Mouse (Mus musculus): ENCODE measurements around the gene Gm10300. TPM values are rescaled to one million over a fixed set of nuclear protein-coding genes. Genes with fewer than 3 reads are reported as not detected.

The Gm10300 gene
- total RNA-seq, 2 experiments from 2014 or later = not detected

- no peak for DNase-seq
- intact Hi-C loops (cut with DNase I) = loop anchor here (5.0 kb wide), 3 partner anchors 39 to 214 kb away; no protein-coding TSS in a partner anchor
Measured at GRCm38 (mm10) chr4:132076480-132077405, 2.2 kb downstream of the Gm10300 start.

GRCm38 (mm10) chr4:132077445-132077844, 2.9 kb downstream of the Gm10300 start:
- intact Hi-C loops (cut with DNase I) = loop anchor here (5.0 kb wide), 3 partner anchors 40 to 215 kb away; no protein-coding TSS in a partner anchor
- DNase-seq = no peak

- intact Hi-C loops (cut with DNase I) = loop anchor here (5.0 kb wide), 3 partner anchors 41 to 216 kb away; no protein-coding TSS in a partner anchor
- no peak for DNase-seq
Measured at GRCm38 (mm10) chr4:132078296-132078714, 3.8 kb downstream of the Gm10300 start.

GRCm38 (mm10) chr4:132079555-132080275, 5.2 kb downstream of the Gm10300 start:
- intact Hi-C loops (cut with DNase I) = loop anchor here (1.0 to 5.0 kb wide), 4 partner anchors 42 to 217 kb away; no protein-coding TSS in a partner anchor
- peak; percentile 57 to 58 for DNase-seq

GRCm38 (mm10) chr4:132080492-132080983, 6.0 kb downstream of the Gm10300 start:
- DNase-seq = no peak
- intact Hi-C loops (cut with DNase I) = no loop called here

GRCm38 (mm10) chr4:132085114-132085513, 10.6 kb downstream of the Gm10300 start:
- intact Hi-C loops (cut with DNase I) = loop anchor here (5.0 kb wide), 1 partner anchor 262 kb away; no protein-coding TSS in a partner anchor
- no peak for DNase-seq

- DNase-seq = peak; percentile 31 to 37
- intact Hi-C loops (cut with DNase I) = loop anchor here (1.0 to 5.0 kb wide), 2 partner anchors 90 to 258 kb away; no protein-coding TSS in a partner anchor
Measured at GRCm38 (mm10) chr4:132088921-132089320, 14.4 kb downstream of the Gm10300 start.

- intact Hi-C loops (cut with DNase I) = loop anchor here (5.0 kb wide), 1 partner anchor 174 kb away; no protein-coding TSS in a partner anchor
- DNase-seq = no peak
Measured at GRCm38 (mm10) chr4:132093136-132093535, 18.6 kb downstream of the Gm10300 start.

GRCm38 (mm10) chr4:132093928-132094327, 19.4 kb downstream of the Gm10300 start:
- no peak for DNase-seq
- intact Hi-C loops (cut with DNase I) = loop anchor here (5.0 kb wide), 1 partner anchor 173 kb away; no protein-coding TSS in a partner anchor

GRCm38 (mm10) chr4:132095043-132095442, 20.5 kb downstream of the Gm10300 start:
- no peak for DNase-seq
- intact Hi-C loops (cut with DNase I) = no loop called here

- DNase-seq = no peak
- intact Hi-C loops (cut with DNase I) = no loop called here
Measured at GRCm38 (mm10) chr4:132099548-132099947, 25.1 kb downstream of the Gm10300 start.

GRCm38 (mm10) chr4:132101152-132101551, 26.7 kb downstream of the Gm10300 start:
- intact Hi-C loops (cut with DNase I) = loop anchor here (5.0 kb wide), 1 partner anchor 66 kb away; no protein-coding TSS in a partner anchor
- no peak for DNase-seq

- intact Hi-C loops (cut with DNase I) = no loop called here
- DNase-seq = no peak
Measured at GRCm38 (mm10) chr4:132108221-132108620, 33.7 kb downstream of the Gm10300 start.

GRCm38 (mm10) chr4:132111227-132111626, 36.7 kb downstream of the Gm10300 start:
- intact Hi-C loops (cut with DNase I) = no loop called here

GRCm38 (mm10) chr4:132113411-132114095, 39.1 kb downstream of the Gm10300 start:
- intact Hi-C loops (cut with DNase I) = no loop called here
- no peak for DNase-seq

More at GRCm38 (mm10) chr4:132111227-132111626, 36.7 kb downstream of the Gm10300 start:
- no peak for DNase-seq

- no peak for DNase-seq
- intact Hi-C loops (cut with DNase I) = no loop called here
Measured at GRCm38 (mm10) chr4:132116315-132116714, 41.8 kb downstream of the Gm10300 start.

GRCm38 (mm10) chr4:132119566-132119965, 45.1 kb downstream of the Gm10300 start:
- intact Hi-C loops (cut with DNase I) = no loop called here

GRCm38 (mm10) chr4:132121674-132122073, 47.2 kb downstream of the Gm10300 start:
- DNase-seq = no peak
- intact Hi-C loops (cut with DNase I) = loop anchor here (5.0 kb wide), 1 partner anchor 1969 kb away; no protein-coding TSS in a partner anchor

More at GRCm38 (mm10) chr4:132119566-132119965, 45.1 kb downstream of the Gm10300 start:
- DNase-seq = no peak

- no peak for DNase-seq
- intact Hi-C loops (cut with DNase I) = loop anchor here (5.0 kb wide), 1 partner anchor 1971 kb away; no protein-coding TSS in a partner anchor
Measured at GRCm38 (mm10) chr4:132123166-132123565, 48.7 kb downstream of the Gm10300 start.
